Mouse (Mus musculus) left cerebral cortex, postnatal 36 days (tissue): ENCODE data around the gene F2rl2. TPM values are rescaled to one million over a fixed set of nuclear protein-coding genes. Genes with fewer than 3 reads are reported as not detected.

ENCODE experiments used
- DNase-seq, 2 experiments: peaks; one replicate each; pipeline ENCODE4 v3.0.0; 2021 to 2022; ENCODE audit warnings: low spot score in 2 of 2, mixed read lengths in 1 of 2
- intact Hi-C: fragments of 180-260 bp; cut with DNase I; formaldehyde crosslinking; loops from one replicate; pipeline ENCODE4 v1.15.1; 2025
- total RNA-seq, 2 experiments: library from RNA; stranded (reverse); gene quantifications; 2 replicates each; pipeline ENCODE4 v1.2.3; 2021

Gene F2rl2
- total RNA-seq, 2 experiments from 2014 or later, result 0.77 to 0.94 TPM

- intact Hi-C loops, result no loop called here
- DNase-seq, result no peak
Measured at GRCm38 (mm10) chr13:95696120-95696653, 466 bp upstream of the F2rl2 start.

GRCm38 (mm10) chr13:95697874-95698273, 1.2 kb downstream of the F2rl2 start:
- intact Hi-C loops, result no loop called here
- DNase-seq, result no peak

GRCm38 (mm10) chr13:95703376-95703775, 6.7 kb downstream of the F2rl2 start:
- intact Hi-C loops, result no loop called here
- DNase-seq, result no peak

- intact Hi-C loops, result no loop called here
- no peak for DNase-seq
Measured at GRCm38 (mm10) chr13:95705589-95705988, 8.9 kb downstream of the F2rl2 start.

GRCm38 (mm10) chr13:95712054-95712453, 15.4 kb downstream of the F2rl2 start:
- intact Hi-C loops, result no loop called here
- DNase-seq, result no peak

- DNase-seq, result no peak
- intact Hi-C loops, result no loop called here
Measured at GRCm38 (mm10) chr13:95712570-95713268, 16.1 kb downstream of the F2rl2 start.

GRCm38 (mm10) chr13:95714271-95714975, 17.8 kb downstream of the F2rl2 start:
- no peak for DNase-seq
- intact Hi-C loops, result no loop called here

GRCm38 (mm10) chr13:95715356-95715755, 18.7 kb downstream of the F2rl2 start:
- intact Hi-C loops, result no loop called here
- no peak for DNase-seq

GRCm38 (mm10) chr13:95719320-95720232, 22.9 kb downstream of the F2rl2 start:
- peak; percentile 53 to 74 for DNase-seq
- intact Hi-C loops, result loop anchor here (1.0 kb wide), 1 partner anchor 156 kb away; no protein-coding TSS in a partner anchor

GRCm38 (mm10) chr13:95730491-95730890, 33.8 kb downstream of the F2rl2 start:
- intact Hi-C loops, result no loop called here
- DNase-seq, result no peak

- peak in 1 of 2 experiments; percentile 16 for DNase-seq
- intact Hi-C loops, result loop anchor here (5.0 to 10.0 kb wide), 2 partner anchors 155 to 213 kb away; partner anchors contain the start of gene Iqgap2
Measured at GRCm38 (mm10) chr13:95739651-95740050, 43.0 kb downstream of the F2rl2 start.

- DNase-seq, result no peak
- intact Hi-C loops, result loop anchor here (5.0 to 10.0 kb wide), 2 partner anchors 153 to 210 kb away; partner anchors contain the start of gene Iqgap2
Measured at GRCm38 (mm10) chr13:95741813-95742689, 45.4 kb downstream of the F2rl2 start.

- no peak for DNase-seq
- intact Hi-C loops, result loop anchor here (5.0 to 10.0 kb wide), 2 partner anchors 152 to 209 kb away; partner anchors contain the start of gene Iqgap2
Measured at GRCm38 (mm10) chr13:95742881-95743466, 46.3 kb downstream of the F2rl2 start.

GRCm38 (mm10) chr13:95745451-95745850, 48.8 kb downstream of the F2rl2 start:
- no peak for DNase-seq
- intact Hi-C loops, result loop anchor here (10.0 kb wide), 1 partner anchor 149 kb away; the partner anchor contains the start of gene Iqgap2

- peak; percentile 22 to 30 for DNase-seq
- intact Hi-C loops, result loop anchor here (10.0 kb wide), 1 partner anchor 148 kb away; the partner anchor contains the start of gene Iqgap2
Measured at GRCm38 (mm10) chr13:95746509-95746908, 49.9 kb downstream of the F2rl2 start.

GRCm38 (mm10) chr13:95747101-95747500, 50.4 kb downstream of the F2rl2 start:
- intact Hi-C loops, result loop anchor here (10.0 kb wide), 1 partner anchor 148 kb away; the partner anchor contains the start of gene Iqgap2
- DNase-seq, result no peak

- intact Hi-C loops, result loop anchor here (10.0 kb wide), 1 partner anchor 147 kb away; the partner anchor contains the start of gene Iqgap2
- DNase-seq, result no peak
Measured at GRCm38 (mm10) chr13:95747541-95747940, 50.9 kb downstream of the F2rl2 start.
